Mouse (Mus musculus): ENCODE results near the gene Polr3b.

The Polr3b gene

DNA sequence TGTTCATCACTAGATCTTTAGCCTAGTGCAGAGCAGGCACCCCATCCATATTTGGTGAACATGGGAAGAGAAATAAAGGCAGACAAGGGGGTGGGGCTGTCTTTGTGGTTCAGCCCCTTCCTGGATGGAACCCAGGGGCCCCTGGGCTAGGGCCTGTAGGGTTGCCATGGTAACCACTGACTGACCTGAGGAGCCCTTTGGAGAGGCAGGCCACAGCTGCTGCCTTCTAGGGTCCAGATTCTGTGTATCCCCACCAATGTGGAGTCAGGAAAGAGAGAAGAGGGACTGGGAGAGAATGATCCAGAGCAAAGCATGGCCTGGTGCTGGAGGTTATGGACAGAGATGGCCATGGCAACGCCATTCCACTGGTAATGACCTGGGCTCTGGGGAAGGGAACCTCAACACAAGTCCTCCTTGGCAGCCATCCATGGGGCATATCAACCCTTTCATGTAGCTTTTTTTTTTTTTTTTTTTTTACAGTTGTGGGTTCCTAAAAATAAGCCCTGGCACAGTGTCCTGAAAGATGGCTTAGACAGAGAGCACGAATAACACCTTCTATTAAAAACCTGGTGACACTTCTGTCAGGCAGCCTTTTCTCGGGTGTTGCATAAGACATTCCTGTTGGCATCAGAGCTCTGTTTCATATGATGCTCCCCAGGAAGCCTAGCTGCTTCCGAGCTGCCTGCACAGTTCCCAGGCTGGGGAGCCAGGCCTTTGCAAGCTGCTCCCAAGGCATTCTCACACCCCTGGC, 150.5 kb downstream of the Polr3b start:
- DNase-seq = no peak

DNA sequence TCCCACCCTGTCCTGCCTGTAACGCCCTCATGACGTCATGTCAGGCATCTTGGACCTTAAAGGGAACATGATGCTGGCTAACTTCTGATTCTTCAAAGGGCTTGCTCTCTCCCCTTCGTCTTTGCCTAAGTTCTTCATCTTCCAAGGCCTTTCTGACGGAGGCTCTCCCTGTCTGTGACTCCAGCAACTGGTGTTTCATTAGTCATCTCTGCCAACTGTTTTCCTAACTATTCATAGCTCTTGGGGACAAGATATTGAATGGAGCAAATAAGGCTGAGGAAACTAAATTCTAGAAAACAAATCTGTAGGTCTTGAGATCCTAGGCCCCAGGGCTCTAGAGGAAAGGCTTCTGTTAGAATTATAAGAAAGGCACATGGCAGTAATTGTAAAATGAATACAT, 151.8 kb downstream of the Polr3b start:
- DNase-seq = no peak

DNA sequence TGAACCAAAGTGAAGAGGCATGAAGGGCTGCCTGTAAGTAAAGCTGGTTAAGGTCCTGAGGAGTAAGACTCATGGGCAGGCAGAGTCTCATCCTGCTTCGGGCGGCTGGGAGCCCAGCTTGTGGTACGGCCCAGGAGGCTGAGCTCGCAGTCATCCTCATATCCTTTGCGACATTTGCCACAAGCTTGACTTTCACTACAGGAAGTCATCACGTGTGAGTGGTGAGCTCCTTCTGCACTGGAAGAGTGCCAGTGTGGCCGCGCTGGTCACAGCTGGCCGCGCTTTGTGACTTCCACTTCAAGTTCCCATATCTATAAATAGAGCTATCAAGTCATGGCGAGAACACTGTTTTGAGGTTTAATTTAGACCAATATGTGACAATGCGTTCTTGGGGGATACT, 152.5 kb downstream of the Polr3b start:
- peak; percentile 72 to 73 for DNase-seq
